ENCODE assay signal across 18 mouse cellular contexts in genomic region chr17:30735454-30735853, GRCm38 (mm10).
A peak's percentile ranks its signal among the peaks of the same experiment; 100 is the strongest.
DNase-seq lines count a peak whose midpoint lies in the region; ATAC-seq and TF ChIP-seq lines count a peak whose summit lies in the region.
"Had no signal": no experiment of that assay in that cellular context is flagged by ENCODE, and none has a peak within 500 bp of the region (broad histone marks: within the 10 kb centered on the region; RNA-seq: fewer than 3 reads in every experiment).

No protein-coding gene starts in this region.

- no peak overlapping the region for H3K27ac ChIP-seq in liver, embryonic 14.5 days
- no peak overlapping the region for H3K27ac ChIP-seq in liver, embryonic 12.5 days
- H3K27ac ChIP-seq in ES-Bruce4 (ENCODE audit: insufficient read depth, low read length), result no peak overlapping the region
- H3K27ac ChIP-seq: hindbrain, embryonic 13.5 days; midbrain, embryonic 13.5 days had no signal

- H3K4me2 ChIP-seq in liver, embryonic 14.5 days (ENCODE audit: low read depth), result no peak overlapping the region
- no peak overlapping the region for H3K4me2 ChIP-seq in liver, embryonic 12.5 days
- H3K4me2 ChIP-seq: hindbrain, embryonic 13.5 days; midbrain, embryonic 13.5 days had no signal

- no peaks in the 10 kb centered on the region for H3K27me3 ChIP-seq in liver, embryonic 14.5 days (ENCODE audit: control insufficient read depth, insufficient read depth, low read length)
- no peaks in the 10 kb centered on the region for H3K27me3 ChIP-seq in liver, embryonic 12.5 days (replicated peaks)
- no peaks in the 10 kb centered on the region for H3K27me3 ChIP-seq in ES-Bruce4 (ENCODE audit: control insufficient read depth, insufficient read depth, low read length, poor library complexity, severe bottlenecking)
- H3K27me3 ChIP-seq: hindbrain, embryonic 13.5 days; midbrain, embryonic 13.5 days had no signal

- no peak for ATAC-seq in liver, embryonic 14.5 days (ENCODE audit: insufficient read depth)
- ATAC-seq in liver, embryonic 12.5 days, result no peak
- no peak for ATAC-seq in erythroblast, adult 5-6 weeks (replicated peaks; ENCODE audit: low FRiP score, poor library complexity, severe bottlenecking)
- ATAC-seq: forebrain, embryonic 16.5 days; midbrain, embryonic 13.5 days had no signal

- TF ChIP-seq POLR2A in ES-Bruce4 (IDR thresholded peaks at IDR 0.05; ENCODE audit: insufficient read depth, low read length), result no peak
- TF ChIP-seq POLR2A in brain, embryonic 14.5 days (IDR thresholded peaks at IDR 0.05; ENCODE audit: borderline replicate concordance, extremely low read depth, insufficient read depth, insufficient read length, poor library complexity, severe bottlenecking), result no peak

- H3K36me3 ChIP-seq in liver, embryonic 14.5 days (replicated peaks; ENCODE audit: control insufficient read depth, insufficient read depth, low read depth), result no peaks in the 10 kb centered on the region
- no peaks in the 10 kb centered on the region for H3K36me3 ChIP-seq in liver, embryonic 12.5 days
- H3K36me3 ChIP-seq in ES-Bruce4 (ENCODE audit: control insufficient read depth, insufficient read depth, low read length, poor library complexity, severe bottlenecking), result no peaks in the 10 kb centered on the region
- H3K36me3 ChIP-seq: hindbrain, embryonic 13.5 days; midbrain, embryonic 13.5 days had no signal

- no peak for TF ChIP-seq EP300 in liver, embryonic 14.5 days (IDR thresholded peaks at IDR 0.05; ENCODE audit: low read depth)
- no peak for TF ChIP-seq EP300 in ES-Bruce4 (IDR thresholded peaks at IDR 0.05; ENCODE audit: insufficient read depth, low read depth, low read length)

- no peaks in the 10 kb centered on the region; the same call in 1 of the 2 replicates for H3K9me3 ChIP-seq in liver, embryonic 14.5 days (ENCODE audit: control insufficient read depth, low read length)
- 0 out of 2 replicates have a peak, but pooled peaks cover 9% of the 10 kb centered on the region for H3K9me3 ChIP-seq in liver, embryonic 12.5 days (replicated peaks)
- H3K9me3 ChIP-seq in ES-Bruce4 (replicated peaks; ENCODE audit: control insufficient read depth, insufficient read depth, low read length, poor library complexity, severe bottlenecking), result peaks cover 3% of the 10 kb centered on the region; the same call in 1 of the 2 replicates

- H3K4me1 ChIP-seq in liver, embryonic 14.5 days (replicated peaks; ENCODE audit: control insufficient read depth in 2 of 2, insufficient read depth in 2 of 2, low read length in 1 of 2), result no peaks in the 10 kb centered on the region
- no peaks in the 10 kb centered on the region for H3K4me1 ChIP-seq in liver, embryonic 12.5 days
- H3K4me1 ChIP-seq in ES-Bruce4 (ENCODE audit: control insufficient read depth, insufficient read depth, low read length), result no peaks in the 10 kb centered on the region
- H3K4me1 ChIP-seq: hindbrain, embryonic 13.5 days; midbrain, embryonic 13.5 days had no signal

- WGBS in liver, embryonic 14.5 days (ENCODE audit: insufficient replicate concordance), result 71% methylated on average over 2 of the region's 2 CpGs
- 76% methylated on average over 2 of the region's 2 CpGs for WGBS in liver, embryonic 12.5 days (ENCODE audit: insufficient replicate concordance)

- H3K9ac ChIP-seq in liver, embryonic 14.5 days (replicated peaks), result no peak overlapping the region
- no peak overlapping the region for H3K9ac ChIP-seq in liver, embryonic 12.5 days
- no peak overlapping the region for H3K9ac ChIP-seq in ES-Bruce4 (ENCODE audit: low read depth, poor library complexity, severe bottlenecking)
- H3K9ac ChIP-seq: hindbrain, embryonic 13.5 days; midbrain, embryonic 13.5 days had no signal

- no peak overlapping the region for H3K4me3 ChIP-seq in liver, embryonic 14.5 days (ENCODE audit: insufficient read depth in 1 of 2, low read depth in 2 of 2, low read length in 2 of 2)
- no peak overlapping the region for H3K4me3 ChIP-seq in liver, embryonic 12.5 days
- no peak overlapping the region for H3K4me3 ChIP-seq in ES-Bruce4 (ENCODE audit: low read depth, low read length)
- H3K4me3 ChIP-seq: hindbrain, embryonic 13.5 days; midbrain, embryonic 13.5 days had no signal

- no peak for DNase-seq in liver, embryonic 14.5 days (ENCODE audit: low read depth in 3 of 3, low spot score in 3 of 3)
- DNase-seq in B cell, adult 2 months, result peak; percentile 32 to 40
- DNase-seq in brain, embryonic 14.5 days (ENCODE audit: low read depth), result no peak
- no peak for DNase-seq in cerebellum, adult 9-10 months
- DNase-seq: adrenal gland, adult 8-10 months; cerebellum, adult 18-20 months; kidney, adult 2 months; kidney, postnatal 14 days; layer of hippocampus, adult 9-11 months; lung, adult 2 months; retina, postnatal 1 day; right cerebral cortex, postnatal 4 days had no signal

- TF ChIP-seq CTCF in liver, embryonic 14.5 days (IDR thresholded peaks at IDR 0.05; ENCODE audit: low read depth), result peak; percentile 46
- peak; percentile 12 for TF ChIP-seq CTCF in ES-Bruce4 (IDR thresholded peaks at IDR 0.05; ENCODE audit: low read depth, low read length)
- peak; percentile 28; the same call in 1 of the 2 replicates for TF ChIP-seq CTCF in brain, embryonic 14.5 days (IDR thresholded peaks at IDR 0.05; ENCODE audit: borderline replicate concordance, extremely low read depth, insufficient read depth, insufficient read length)

Comparison
In these comparisons a context has a peak if more than half of its experiments do, and no peak if none do; other contexts are left out.
1. DNase-seq: peak in B cell, adult 2 months (2 of 2); none in liver, embryonic 14.5 days (0 of 3), brain, embryonic 14.5 days (single experiment) and cerebellum, adult 9-10 months (single experiment).
2. Peak in every context shown above with its lines, with median percentiles within 50 percentile points of each other: CTCF ChIP-seq.